Mouse (Mus musculus): Measurements from ENCODE around the gene Oas1g. TPM values are rescaled to one million over a fixed set of nuclear protein-coding genes. Genes with fewer than 3 reads are reported as not detected.

The Oas1g gene
- total and polyA plus RNA-seq, 3 experiments, result not detected

GRCm38 (mm10) chr5:120833335-120834280 lies 53.8 kb downstream of the Oas1g start:
- H3K27ac ChIP-seq (ENCODE audit: control insufficient read depth, low read depth, low read length), result no peak overlapping the region
- no peaks in the 10 kb centered on the region for H3K79me2 ChIP-seq (ENCODE audit: control insufficient read depth, insufficient read depth, low read length, poor library complexity)
- no peak for DNase-seq (ENCODE audit: low read depth, low spot score)
- no peaks in the 10 kb centered on the region for H3K36me3 ChIP-seq (ENCODE audit: control insufficient read depth in 1 of 2, insufficient read depth in 2 of 2, low read length in 2 of 2)
- no peaks in the 10 kb centered on the region for H3K9me3 ChIP-seq (replicated peaks; ENCODE audit: insufficient read depth, low read length)
- H3K4me1 ChIP-seq (ENCODE audit: control insufficient read depth in 1 of 2, insufficient read depth in 2 of 2, low read length in 2 of 2), result no peaks in the 10 kb centered on the region
- no peak overlapping the region for H3K4me3 ChIP-seq (ENCODE audit: control insufficient read depth in 1 of 2, insufficient read depth in 1 of 2, low read depth in 2 of 2, low read length in 2 of 2)
- H3K9ac ChIP-seq (ENCODE audit: control insufficient read depth, low read depth, low read length, poor library complexity, severe bottlenecking), result no peak overlapping the region
- H3K27me3 ChIP-seq (ENCODE audit: control insufficient read depth in 1 of 2, insufficient read depth in 2 of 2, low read length in 2 of 2), result peaks cover 3 to 10% of the 10 kb centered on the region in 2 experiments
- TF ChIP-seq MAX (IDR thresholded peaks at IDR 0.05; ENCODE audit: low read length) (no peak), ELF1 (IDR thresholded peaks at IDR 0.05; ENCODE audit: low read depth, low read length) (no peak), ZKSCAN1 (IDR thresholded peaks at IDR 0.05; ENCODE audit: low read depth, low read length) (no peak), TCF12 (IDR thresholded peaks at IDR 0.05; ENCODE audit: low read depth, low read length) (no peak), USF1 (IDR thresholded peaks at IDR 0.05; ENCODE audit: low read depth, low read length) (no peak), MEF2A (IDR thresholded peaks at IDR 0.05; ENCODE audit: extremely low read depth, insufficient replicate concordance, low read depth, low read length, poor library complexity, severe bottlenecking) (no peak), UBTF (IDR thresholded peaks at IDR 0.05; ENCODE audit: borderline replicate concordance, insufficient read depth, low read depth, low read length) (no peak), POLR2AphosphoS5 (IDR thresholded peaks at IDR 0.05; ENCODE audit: borderline replicate concordance, low read depth, low read length) (no peak), GATA1 (IDR thresholded peaks at IDR 0.05; ENCODE audit: low read depth, low read length) (no peak), NELFE (IDR thresholded peaks at IDR 0.05; ENCODE audit: low read depth, low read length) (no peak), SIN3A (IDR thresholded peaks at IDR 0.05; ENCODE audit: low read length) (no peak), SMC3 (IDR thresholded peaks at IDR 0.05; ENCODE audit: low read depth, low read length) (no peak), MYB (IDR thresholded peaks at IDR 0.05; ENCODE audit: low read depth, low read length) (no peak), ZNF384 (IDR thresholded peaks at IDR 0.05; ENCODE audit: low read depth, low read length) (no peak), RAD21 (IDR thresholded peaks at IDR 0.05; ENCODE audit: low read depth, low read length) (no peak)

- Histone ChIP-seq H3K79me2 (ENCODE audit: control insufficient read depth, insufficient read depth, low read length, poor library complexity) (no peaks in the 10 kb centered on the region), H3K9me3 (replicated peaks; ENCODE audit: insufficient read depth, low read length) (no peaks in the 10 kb centered on the region), H3K4me3 (ENCODE audit: control insufficient read depth in 1 of 2, insufficient read depth in 1 of 2, low read depth in 2 of 2, low read length in 2 of 2) (no peak overlapping the region), H3K9ac (ENCODE audit: control insufficient read depth, low read depth, low read length, poor library complexity, severe bottlenecking) (no peak overlapping the region), H3K4me1 (ENCODE audit: control insufficient read depth in 1 of 2, insufficient read depth in 2 of 2, low read length in 2 of 2) (no peaks in the 10 kb centered on the region), H3K36me3 (ENCODE audit: control insufficient read depth in 1 of 2, insufficient read depth in 2 of 2, low read length in 2 of 2) (no peaks in the 10 kb centered on the region), H3K27ac (ENCODE audit: control insufficient read depth, low read depth, low read length) (no peak overlapping the region), H3K27me3 (ENCODE audit: control insufficient read depth in 1 of 2, insufficient read depth in 2 of 2, low read length in 2 of 2) (peaks cover 3 to 10% of the 10 kb centered on the region in 2 experiments)
- no peak for TF ChIP-seq CTCF (IDR thresholded peaks at IDR 0.05 in 2 of 3, conservative IDR thresholded peaks at IDR 0.05 in 1 of 3; ENCODE audit: control insufficient read depth in 1 of 3, insufficient read depth in 1 of 3, low read depth in 2 of 3, low read length in 3 of 3, poor library complexity in 1 of 3, severe bottlenecking in 1 of 3)
- TF ChIP-seq GABPA (IDR thresholded peaks at IDR 0.05; ENCODE audit: low read depth, low read length), result no peak
- no peak for TF ChIP-seq E2F4 (IDR thresholded peaks at IDR 0.05; ENCODE audit: borderline replicate concordance, low read depth, low read length)
- no peak for TF ChIP-seq MAFK (IDR thresholded peaks at IDR 0.05; ENCODE audit: borderline replicate concordance, low read depth, low read length)
- no peak for TF ChIP-seq UBTF (IDR thresholded peaks at IDR 0.05; ENCODE audit: borderline replicate concordance, insufficient read depth, low read depth, low read length)
- no peak for TF ChIP-seq RAD21 (IDR thresholded peaks at IDR 0.05; ENCODE audit: low read depth, low read length)
- no peak for TF ChIP-seq HCFC1 (IDR thresholded peaks at IDR 0.05; ENCODE audit: low read depth, low read length)
- no peak for TF ChIP-seq CHD1 (IDR thresholded peaks at IDR 0.05; ENCODE audit: low read depth, low read length)
- TF ChIP-seq KAT2A (conservative IDR thresholded peaks at IDR 0.05; ENCODE audit: low read depth, low read length), result no peak
- TF ChIP-seq POLR2A (IDR thresholded peaks at IDR 0.05; ENCODE audit: control insufficient read depth in 1 of 2, insufficient read depth in 1 of 2, low read depth in 1 of 2, low read length in 2 of 2, poor library complexity in 1 of 2), result no peak
- TF ChIP-seq ELF1 (IDR thresholded peaks at IDR 0.05; ENCODE audit: low read depth, low read length), result no peak
- no peak for TF ChIP-seq ZNF384 (IDR thresholded peaks at IDR 0.05; ENCODE audit: low read depth, low read length)
- no peak for TF ChIP-seq MEF2A (IDR thresholded peaks at IDR 0.05; ENCODE audit: extremely low read depth, insufficient replicate concordance, low read depth, low read length, poor library complexity, severe bottlenecking)
- no peak for TF ChIP-seq NRF1 (IDR thresholded peaks at IDR 0.05; ENCODE audit: insufficient read depth, low read depth, low read length, poor library complexity, severe bottlenecking)
- TF ChIP-seq MXI1 (IDR thresholded peaks at IDR 0.05; ENCODE audit: low read depth, low read length), result no peak
- no peak for TF ChIP-seq TBP (IDR thresholded peaks at IDR 0.05; ENCODE audit: low read depth, low read length)
- no peak for TF ChIP-seq RCOR1 (IDR thresholded peaks at IDR 0.05; ENCODE audit: low read depth, low read length)
- TF ChIP-seq EP300 (IDR thresholded peaks at IDR 0.05; ENCODE audit: low read depth in 1 of 2, low read length in 2 of 2), result no peak
- no peak for TF ChIP-seq CHD2 (IDR thresholded peaks at IDR 0.05; ENCODE audit: low read length)
- peak; percentile 10 for DNase-seq (ENCODE audit: low read depth, low spot score)
Observed at GRCm38 (mm10) chr5:120831031-120831430, 56.4 kb downstream of the Oas1g start.
